Mouse (Mus musculus) MEL-GATA-1-ER (cell line): ENCODE data around the gene Lrig3.

ENCODE experiments used
- DNase-seq: peaks from one replicate; pipeline ENCODE4 v3.0.0-alpha.2; 2012; ENCODE audit warnings: low read depth; ENCODE audit errors: extremely low read depth

Lrig3 gene

DNA sequence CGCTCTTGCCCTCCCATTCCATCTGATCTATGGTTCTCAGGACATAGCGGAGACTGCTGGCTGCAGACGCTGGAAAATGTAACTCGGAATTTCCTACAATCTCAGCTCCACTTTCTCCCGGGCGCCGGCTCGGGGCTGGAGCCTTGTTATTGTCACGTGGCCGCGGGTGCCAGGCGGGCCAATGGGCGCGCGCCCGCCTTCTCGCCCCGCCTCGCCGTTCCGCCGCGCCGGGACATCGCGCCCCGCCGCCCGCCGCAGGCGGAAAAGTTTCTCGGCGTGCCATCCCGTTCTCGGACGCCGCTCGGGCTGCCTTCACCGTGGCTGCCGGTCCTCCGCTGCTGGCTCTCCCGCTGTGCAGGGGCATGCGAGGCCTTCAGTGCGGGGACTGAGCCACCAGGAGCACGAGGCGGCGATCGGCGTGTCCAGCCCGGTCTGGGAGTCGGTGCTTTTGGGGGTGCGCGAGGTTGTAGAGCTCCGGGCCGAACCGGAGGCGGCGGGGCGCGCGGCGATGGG lies at the start of gene Lrig3:
Gene Lrig3 (plus strand): TSS at position 201 of the 513 bp plus-strand sequence.
- no peak for DNase-seq

DNA sequence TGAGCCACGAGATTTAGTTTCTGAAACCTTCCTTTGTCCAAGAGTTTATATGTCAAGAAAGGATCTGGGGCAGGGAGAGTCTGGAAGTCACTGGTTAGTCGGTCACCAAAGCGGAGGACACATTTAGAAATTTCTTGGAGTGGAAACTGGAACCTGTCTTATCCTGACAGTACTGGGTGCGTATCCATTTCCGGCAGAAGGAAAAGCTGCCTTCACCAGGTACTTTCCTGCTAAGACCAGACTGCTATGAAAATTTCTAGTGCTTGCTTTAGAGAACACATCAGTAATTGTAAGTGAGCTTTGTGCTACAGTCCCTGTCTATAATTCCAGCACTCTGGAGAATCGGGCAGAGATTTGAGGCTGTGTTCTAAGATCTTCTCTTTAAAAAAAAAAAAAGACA lies 49.2 kb upstream of the Lrig3 start:
- DNase-seq = no peak

DNA sequence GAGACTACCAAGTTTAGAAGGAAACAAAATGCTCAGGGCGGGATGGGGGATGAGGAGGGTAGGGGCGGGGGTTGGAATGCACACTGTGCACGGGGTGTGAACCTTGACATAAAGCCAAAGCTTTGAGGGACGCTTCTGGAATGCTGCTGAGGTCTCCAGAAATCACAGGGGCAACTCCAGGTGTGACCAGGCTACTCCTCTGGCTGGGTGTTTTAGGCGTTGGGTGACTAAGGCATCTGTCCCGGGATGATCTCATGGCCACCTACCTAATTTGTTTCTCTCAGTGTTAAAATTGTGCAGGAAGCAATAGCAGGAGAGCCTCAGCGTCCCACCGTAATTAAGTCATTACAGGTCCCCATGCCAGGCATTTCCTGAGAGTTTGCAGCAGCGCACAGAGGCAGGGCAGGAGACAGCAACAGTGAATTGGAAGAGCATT lies 48.5 kb upstream of the Lrig3 start:
- no peak for DNase-seq

DNA sequence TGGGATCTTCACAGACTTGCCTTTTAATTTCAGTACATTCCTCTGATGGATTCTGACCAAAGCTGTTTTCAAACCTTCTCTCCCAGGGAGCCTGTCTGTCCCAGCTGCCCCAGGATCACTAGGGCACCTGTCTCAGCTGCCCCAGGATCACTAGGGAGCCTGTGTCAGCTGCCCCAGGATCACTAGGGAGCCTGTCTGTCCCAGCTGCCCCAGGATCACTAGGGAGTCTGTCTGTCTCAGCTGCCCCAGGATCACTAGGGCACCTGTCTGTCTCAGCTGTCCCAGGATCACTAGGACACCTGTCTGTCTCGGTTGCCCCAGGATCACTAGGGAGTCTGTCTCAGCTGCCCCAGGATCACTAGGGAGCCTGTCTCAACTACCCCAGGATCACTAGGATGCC lies 47.0 kb upstream of the Lrig3 start:
- DNase-seq = no peak

DNA sequence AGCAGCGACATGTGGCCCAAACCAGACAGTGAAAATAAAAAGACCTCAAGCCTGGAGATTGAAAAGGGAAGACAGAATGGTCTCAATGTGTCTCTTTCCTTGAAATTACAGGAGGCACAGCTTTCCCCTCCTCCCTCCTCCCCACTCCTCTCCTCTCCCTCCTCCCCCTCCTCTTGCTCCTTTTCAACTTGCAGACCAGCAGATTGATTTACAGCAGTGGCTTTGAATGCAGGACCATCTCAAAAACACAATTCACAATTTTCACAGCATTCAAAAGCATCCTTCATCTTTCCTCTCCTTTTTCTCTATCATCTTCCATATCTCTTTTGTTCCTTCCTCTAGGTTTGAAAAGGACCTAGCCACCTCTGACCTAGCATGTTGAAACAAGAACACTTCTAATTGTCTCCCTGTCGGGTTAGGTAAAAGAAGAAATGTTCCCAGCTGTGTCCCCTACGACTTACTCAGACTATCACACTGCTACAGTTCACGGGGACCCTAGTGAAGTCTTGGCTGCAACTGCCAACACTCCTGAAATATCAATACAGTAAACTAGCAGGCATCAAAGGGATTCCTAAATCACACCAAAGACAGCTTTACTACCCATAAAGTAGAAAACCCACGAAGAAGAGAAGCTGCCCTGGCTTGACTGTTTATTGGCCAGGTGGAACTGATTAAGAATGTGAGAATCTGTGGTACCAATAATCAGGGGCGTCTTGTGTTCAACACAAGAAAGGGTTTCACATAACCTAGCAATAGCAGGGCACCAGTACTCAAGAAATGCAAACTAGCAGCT lies 44.1 kb upstream of the Lrig3 start:
- no peak for DNase-seq

DNA sequence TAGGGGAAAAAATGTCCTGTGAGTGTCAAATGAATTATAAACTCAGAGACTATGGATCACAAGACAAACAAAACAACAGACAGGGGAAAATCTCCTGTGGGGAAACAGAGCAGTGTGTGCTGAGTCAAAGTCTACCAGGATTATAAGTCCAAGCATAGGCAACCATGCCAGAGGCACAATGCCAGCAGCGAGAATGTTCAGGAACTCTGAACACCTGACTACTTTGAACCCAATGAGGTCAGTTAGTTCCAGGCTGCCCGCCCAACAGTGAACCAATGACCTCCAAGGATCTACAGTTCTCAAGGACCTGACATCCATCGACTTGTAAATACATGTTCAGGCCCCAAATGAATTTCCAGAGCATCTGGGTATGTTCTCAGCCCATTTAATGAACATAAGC lies 36.0 kb upstream of the Lrig3 start:
- DNase-seq = no peak

DNA sequence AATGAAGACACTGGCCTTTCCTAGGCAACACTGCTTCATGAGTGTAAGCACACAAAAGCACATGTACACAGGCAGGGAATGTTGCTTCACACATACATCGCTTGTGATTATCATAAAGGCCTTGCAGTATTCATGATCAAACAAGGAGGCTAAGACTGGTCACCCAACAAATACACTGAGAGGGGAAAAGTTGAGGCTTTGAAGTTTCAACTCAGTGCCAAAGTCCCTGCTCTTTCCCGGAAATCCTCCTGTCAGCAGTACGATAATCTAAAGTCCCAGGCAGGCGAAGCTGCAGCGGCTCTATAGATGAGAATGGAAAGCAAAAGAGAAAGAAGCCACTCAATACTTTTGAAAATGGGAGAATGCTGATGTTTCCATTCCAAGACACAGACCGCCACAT lies 32.6 kb upstream of the Lrig3 start:
- no peak for DNase-seq

DNA sequence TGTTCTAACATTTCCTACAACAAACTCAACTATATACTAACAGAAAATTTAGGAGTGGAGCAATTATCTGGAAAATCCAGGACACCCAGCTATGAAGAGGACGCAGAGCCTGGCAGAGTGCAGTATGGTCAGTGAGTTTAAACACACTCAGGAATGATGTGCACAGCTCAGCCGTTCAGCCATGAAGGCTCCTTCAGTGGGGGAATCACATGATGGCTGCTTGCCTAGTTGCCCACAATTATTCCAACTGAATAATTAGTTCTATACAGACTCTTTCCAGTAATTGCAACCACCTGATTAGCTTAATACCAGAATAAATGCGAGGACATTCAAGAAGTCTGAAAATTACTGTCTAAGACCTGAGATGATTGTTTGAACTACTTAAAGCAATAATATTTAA lies 31.9 kb upstream of the Lrig3 start:
- no peak for DNase-seq

DNA sequence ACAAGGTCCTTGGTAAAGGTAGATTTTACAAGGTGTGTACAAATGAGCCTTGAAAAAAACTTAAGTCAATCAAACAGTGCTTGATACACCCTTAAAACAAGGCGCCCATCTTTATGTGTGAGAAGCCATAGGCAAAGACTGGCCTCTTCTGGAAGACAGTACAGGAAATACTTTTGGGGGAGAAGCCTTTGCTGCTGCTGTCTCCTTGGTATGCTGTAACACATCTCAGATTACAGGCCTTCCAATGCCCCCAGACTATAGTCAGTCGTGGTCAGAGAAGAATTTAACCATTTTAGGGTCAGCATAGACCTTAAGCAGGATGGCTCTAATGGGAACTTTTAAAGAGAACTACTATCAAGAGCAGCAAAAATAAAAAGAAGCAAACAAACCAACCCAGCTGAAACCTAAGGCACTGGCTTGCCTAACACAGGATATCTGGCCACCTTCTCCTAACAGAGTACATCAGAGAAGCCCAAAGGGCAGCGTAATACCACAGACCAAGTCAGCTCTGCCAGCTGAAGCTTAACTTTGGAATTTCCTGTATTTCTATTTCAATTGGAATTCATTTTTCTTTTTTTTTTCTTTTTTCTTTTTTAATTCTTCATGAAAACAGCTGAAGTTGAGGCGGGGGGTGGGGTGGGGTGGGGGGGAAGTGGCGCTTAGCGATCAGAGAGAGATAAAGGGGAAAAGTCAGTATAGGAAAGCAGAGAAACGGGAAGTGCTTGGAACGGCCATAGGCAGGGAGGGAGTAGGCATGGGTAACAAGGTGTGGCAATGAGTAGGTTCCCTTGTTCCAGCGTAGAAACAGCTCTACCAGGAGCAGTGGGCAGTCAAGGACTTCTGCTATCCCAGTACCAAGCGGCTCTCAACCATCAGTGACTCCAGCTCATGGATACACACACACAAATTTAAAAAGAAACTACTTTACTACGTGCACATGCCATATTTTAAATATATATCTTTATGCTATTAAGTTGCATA lies 28.2 kb upstream of the Lrig3 start:
- DNase-seq = no peak

DNA sequence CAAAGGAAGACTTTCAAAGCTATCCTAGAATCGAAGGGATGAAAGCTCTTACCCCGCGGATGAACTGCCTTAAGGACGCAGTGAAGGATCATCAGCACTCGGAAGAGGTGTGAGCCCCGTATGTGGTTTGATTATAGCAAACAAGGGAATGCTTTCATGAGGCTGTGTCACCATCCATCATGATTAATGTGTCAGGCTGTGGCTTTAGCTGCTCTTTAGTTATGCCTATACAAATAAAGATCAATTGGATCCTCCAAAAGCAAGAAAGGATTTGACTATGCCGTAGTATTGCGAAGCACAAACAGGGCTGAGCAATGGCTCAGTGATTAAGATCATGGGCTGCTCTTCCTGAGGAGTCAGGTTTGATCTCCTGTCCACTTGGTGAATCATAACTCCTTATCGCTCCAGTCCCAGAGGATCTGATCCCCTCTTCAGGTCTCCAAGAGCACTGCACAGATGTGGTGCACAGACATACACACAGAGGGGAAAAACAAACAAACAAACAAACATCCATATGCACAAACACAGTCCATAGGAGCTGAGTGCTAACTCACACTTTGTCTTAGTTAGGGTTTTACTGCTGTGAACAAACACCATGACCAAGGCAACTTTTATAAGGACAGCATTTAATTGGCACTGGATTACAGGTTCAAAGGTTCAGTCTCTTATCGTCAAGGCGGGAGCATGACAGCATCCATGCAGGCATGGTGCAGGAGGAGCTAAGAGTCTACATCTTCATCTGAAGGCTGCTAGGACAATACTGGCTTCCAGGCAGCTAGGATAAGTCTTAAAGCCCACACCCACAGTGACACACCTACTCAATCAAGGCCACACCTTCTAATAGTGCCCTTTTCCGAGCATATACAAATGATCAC lies 27.2 kb upstream of the Lrig3 start:
- DNase-seq = no peak

DNA sequence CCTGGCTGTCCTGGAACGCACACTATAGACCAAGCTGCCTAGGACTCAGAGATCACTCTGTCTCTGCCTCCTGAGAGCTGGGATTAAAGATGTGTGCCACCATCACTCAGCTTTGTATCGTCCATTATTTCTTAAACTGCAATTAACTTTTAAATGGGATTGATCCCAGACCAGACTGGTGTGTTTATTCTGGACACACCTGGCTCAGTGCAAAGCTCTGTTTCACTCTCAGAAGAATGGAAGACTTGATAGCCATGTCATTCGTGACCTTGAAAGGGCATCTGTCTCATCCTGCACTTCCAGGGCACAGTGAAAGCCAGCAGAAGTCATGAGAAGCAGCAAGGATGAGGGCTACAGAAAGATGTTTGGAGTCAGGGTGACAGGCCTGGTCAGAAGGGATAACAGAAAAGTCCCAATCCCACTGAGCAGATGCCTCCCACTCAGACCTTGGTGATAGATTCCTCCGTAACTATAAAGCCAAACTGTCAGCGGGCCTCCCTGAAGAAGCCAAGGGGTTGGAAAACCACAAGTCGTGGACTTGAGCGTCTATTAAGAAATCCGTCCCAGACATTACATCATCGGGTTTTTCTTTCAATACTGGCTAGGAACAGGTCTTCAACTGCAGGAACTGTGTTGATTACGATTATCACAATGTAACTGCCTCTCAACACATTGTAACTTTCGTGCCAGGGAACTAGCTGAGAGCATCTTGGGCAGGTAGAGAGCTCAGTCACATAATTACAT lies 25.5 kb upstream of the Lrig3 start:
- no peak for DNase-seq

DNA sequence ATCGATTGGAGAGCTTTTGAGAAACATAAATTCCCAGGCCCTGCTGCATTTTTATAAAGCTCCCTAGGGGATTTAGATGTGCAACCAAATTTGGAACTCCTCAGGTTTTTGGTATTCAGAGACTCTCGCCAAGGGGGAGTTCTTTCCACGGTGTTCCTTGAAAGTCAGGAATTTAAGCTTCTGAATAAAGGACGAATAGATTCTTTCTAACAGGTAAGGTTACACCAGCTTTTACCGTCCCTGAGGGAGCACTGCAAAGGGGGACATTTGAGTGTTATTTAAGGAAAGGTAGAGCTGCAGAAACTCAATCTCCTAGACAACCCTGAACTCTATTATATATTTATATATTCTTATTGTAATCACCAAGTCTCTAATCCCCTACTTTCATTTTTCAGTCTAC lies 22.9 kb upstream of the Lrig3 start:
- no peak for DNase-seq

DNA sequence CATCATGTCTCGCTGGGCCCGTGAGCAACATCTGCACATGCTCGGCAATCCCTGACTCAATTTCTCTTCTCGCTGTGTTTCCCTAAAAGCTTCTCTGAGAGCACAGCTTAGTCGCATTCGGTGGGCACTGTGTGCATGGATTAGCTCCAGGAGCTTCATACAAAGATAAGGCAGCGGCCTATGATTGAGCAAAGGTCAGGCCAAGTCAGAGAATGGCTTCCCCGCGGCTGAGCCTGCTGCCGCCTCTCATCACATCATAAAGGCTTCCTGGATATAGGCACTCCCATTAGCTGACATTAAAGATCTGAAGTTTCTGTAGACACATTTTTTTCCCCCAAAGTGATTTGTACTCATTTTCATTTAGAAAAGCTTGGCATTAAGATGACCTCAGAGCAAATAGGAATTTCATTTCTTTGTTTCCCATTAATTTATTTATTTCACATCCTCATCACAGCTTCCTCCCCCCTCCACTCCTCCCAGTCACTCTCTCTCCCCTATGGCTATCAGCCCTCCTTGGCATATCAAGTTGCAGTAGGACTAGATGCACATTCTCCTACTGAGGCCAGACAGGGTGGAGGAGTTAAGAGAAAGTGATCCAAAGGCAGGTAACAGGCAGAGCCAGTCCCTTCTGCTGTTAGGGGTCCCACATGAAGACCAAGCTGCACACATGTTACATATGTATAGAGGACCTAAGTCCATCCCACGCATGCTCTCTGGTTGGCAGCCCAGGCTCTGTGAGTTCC lies 21.0 kb upstream of the Lrig3 start:
- no peak for DNase-seq

DNA sequence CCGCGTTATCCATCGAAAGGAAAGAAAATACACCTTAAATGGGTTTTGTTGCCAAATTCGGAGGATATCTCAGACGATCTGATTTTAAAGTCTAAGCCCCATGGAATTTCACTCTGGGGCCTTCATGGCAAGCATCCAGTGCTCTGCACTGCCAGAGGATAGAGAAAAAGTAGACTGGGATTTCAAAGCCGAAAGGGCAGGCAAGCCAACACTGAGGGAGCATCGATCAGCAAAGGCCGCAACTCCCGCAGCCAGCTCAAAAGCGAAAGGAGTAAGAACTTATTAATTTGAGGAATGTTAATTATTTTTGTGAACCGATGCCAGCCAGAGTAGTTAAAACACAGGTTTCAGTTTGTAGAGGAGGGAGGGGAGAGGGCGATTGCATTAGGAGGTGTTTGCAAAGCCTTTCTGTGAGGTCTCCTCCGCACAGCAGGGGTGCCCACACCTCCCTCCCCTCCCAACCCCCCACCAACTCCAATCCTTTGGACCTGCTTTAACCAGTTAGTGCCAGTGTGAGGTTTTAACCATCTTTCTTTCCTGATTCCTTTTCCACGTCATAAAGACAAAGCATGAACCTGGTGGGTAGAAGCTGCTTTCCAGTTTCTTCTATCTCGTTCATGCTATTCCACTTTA lies 17.0 kb upstream of the Lrig3 start:
- DNase-seq = no peak

DNA sequence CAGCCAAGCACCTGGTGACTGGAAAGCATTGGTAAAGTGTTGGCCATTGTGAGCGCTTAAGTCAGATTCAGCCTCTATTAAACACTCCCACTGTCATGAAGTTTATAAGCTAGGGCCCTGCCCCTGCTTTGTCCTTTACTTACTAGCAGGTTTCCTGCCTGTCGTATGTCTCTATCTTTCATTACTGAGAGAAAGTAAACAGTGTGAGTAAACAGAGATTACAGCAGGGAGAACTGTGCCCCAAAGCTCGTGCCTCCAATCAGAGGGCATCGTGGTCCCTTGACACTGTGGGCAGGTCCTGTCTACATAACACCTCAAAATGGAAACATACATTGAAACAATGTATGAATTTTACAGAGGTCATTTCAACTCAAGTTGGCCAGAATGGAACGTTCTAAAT lies 14.3 kb upstream of the Lrig3 start:
- DNase-seq = no peak

DNA sequence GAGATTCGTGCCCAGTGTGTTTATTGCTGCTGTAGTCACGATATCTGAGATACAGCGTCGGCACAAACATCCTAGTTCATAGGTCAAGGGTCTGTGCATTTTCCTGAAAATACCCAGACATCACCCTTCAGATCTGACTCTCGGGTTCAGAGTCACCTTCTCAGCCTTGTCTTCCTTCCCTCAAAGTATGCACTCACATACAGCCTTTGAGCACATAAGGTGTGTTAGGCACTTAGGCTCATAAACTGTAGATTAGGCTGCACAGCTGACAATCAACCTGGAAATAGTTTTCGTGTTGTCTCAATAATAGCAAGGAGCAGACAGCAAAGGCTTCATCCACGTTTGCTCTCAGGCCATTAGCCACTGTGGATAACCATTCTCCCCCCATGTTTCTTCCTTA lies 11.6 kb upstream of the Lrig3 start:
- DNase-seq = no peak

DNA sequence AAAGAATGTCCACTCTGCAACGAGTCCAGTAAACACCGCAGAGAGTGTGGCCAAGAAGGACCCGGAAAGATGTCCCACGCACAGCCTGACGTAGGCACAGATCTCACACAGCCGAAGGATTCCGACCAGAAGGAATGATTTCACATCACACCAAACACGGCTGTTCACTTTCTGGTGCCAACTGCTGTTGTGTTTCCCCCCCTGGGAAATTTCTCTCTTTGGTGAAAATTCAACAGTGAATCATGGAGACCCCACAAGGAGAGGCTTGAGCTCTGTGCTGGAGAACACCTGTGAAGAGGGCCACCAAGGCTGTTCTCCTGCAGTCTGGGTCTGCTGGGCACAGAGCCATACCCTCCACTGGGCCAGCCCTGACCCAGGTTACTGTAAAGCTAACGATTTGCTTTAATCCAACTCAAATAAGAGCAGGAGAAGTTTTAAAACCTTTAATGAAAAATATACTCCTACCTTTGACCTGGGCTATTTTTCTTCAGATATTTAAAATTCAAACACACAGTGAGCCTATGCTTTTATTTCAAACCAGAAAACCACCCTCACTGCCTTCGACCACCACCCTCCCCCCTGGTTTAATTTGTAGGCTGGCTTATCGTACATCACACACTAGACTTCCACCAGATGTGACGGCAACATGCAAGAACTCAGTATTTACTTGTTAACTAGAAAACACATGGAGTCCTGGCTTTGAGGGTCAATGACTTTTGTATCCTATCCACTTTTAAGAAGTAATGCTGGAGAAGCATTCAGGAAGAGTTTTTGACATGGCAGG lies 11.0 kb upstream of the Lrig3 start:
- no peak for DNase-seq

DNA sequence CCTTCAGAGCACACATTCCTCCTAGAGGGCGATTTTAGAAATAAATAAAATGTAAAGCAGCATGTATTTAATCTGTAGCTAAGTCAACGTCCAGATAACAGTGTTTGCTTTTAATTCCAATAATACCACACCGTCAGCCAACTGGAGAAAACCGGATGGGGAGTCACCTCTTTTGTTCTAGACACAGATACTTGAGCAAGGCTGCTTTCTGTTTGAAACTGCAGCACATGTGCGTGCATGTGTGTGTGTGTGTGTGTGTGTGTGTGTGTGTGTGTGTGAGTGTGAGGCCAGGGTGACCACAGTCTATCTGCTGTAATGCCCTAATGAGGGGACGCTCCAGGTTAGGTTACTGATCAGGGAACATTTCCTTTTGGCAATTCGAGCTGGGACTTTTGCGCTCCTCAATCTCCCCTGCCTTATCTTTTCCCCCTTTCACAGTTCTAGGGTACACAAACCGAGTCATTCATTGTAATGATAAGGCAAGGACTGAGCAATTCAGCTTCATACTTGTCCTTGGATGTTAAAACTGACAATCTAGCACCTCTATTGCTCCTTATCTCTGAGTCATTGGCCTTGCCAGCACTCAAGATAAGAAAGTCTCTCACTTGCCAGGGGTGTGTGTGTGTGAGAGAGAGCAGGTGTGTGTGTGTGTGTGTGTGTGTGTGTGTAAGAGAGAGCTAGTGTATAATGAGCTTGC lies 4.4 kb upstream of the Lrig3 start:
- no peak for DNase-seq
